ENCODE assay signal across 8 mouse cellular contexts in genomic region chr2:32854206-32854605, GRCm38 (mm10). TPM values are rescaled to one million over a fixed set of nuclear protein-coding genes. Genes with fewer than 3 reads are reported as not detected.
DNase-seq lines count a peak whose midpoint lies in the region; ATAC-seq and TF ChIP-seq lines count a peak whose summit lies in the region.

No protein-coding gene starts in this region.

- peaks cover 11% of the 10 kb centered on the region; the same call in 1 of the 2 replicates for H3K4me1 ChIP-seq in kidney, embryonic 15.5 days
- no peaks in the 10 kb centered on the region for H3K4me1 ChIP-seq in limb, embryonic 14.5 days (ENCODE audit: control insufficient read depth, insufficient read depth, low read length)

- ATAC-seq in kidney, embryonic 15.5 days (replicated peaks; ENCODE audit: low FRiP score), result no peak; the same call in 1 of the 2 replicates
- ATAC-seq in limb, embryonic 14.5 days (ENCODE audit: low FRiP score, low read depth), result peak; percentile 72

- H3K27ac ChIP-seq in kidney, embryonic 15.5 days, result no peak overlapping the region
- H3K27ac ChIP-seq in limb, embryonic 14.5 days (replicated peaks; ENCODE audit: low read depth, low read length), result no peak overlapping the region

- no peak overlapping the region for H3K4me2 ChIP-seq in kidney, embryonic 15.5 days
- no peak overlapping the region for H3K4me2 ChIP-seq in limb, embryonic 14.5 days (replicated peaks; ENCODE audit: low read depth, low read length, severe bottlenecking)

- H3K27me3 ChIP-seq in kidney, embryonic 15.5 days, result peaks cover 15% of the 10 kb centered on the region
- H3K27me3 ChIP-seq in limb, embryonic 14.5 days (ENCODE audit: control insufficient read depth, insufficient read depth, low read length), result 0 out of 2 replicates have a peak, but pooled peaks cover 4% of the 10 kb centered on the region

- H3K9ac ChIP-seq in kidney, embryonic 15.5 days, result no peak overlapping the region
- H3K9ac ChIP-seq in limb, embryonic 14.5 days (ENCODE audit: low read depth, low read length, severe bottlenecking), result no peak overlapping the region

- H3K4me3 ChIP-seq in kidney, embryonic 15.5 days (replicated peaks), result no peak overlapping the region
- H3K4me3 ChIP-seq in limb, embryonic 14.5 days (replicated peaks; ENCODE audit: low read length), result no peak overlapping the region

- H3K9me3 ChIP-seq in kidney, embryonic 15.5 days (replicated peaks), result no peaks in the 10 kb centered on the region
- H3K9me3 ChIP-seq in limb, embryonic 14.5 days (ENCODE audit: control insufficient read depth, low read length), result no peaks in the 10 kb centered on the region

- H3K36me3 ChIP-seq in kidney, embryonic 15.5 days, result no peaks in the 10 kb centered on the region
- no peaks in the 10 kb centered on the region for H3K36me3 ChIP-seq in limb, embryonic 14.5 days (ENCODE audit: control insufficient read depth, insufficient read depth, low read length)

- WGBS in kidney, embryonic 15.5 days, result 2% methylated on average over 8 of the region's 8 CpGs
- WGBS in limb, embryonic 14.5 days, result 4% methylated on average over 8 of the region's 8 CpGs

- peak; percentile 81 for DNase-seq in kidney, adult 11 months
- DNase-seq in embryo, embryonic 9.5 days (ENCODE audit: extremely low spot score), result peak; percentile 82
- DNase-seq in heart, adult 18-20 months, result peak; percentile 86 to 96
- DNase-seq in kidney, adult 8-10 months, result peak; percentile 80 to 93
- DNase-seq in limb, embryonic 14.5 days (ENCODE audit: low spot score), result peak; percentile 88
- peak; percentile 57 to 73 for DNase-seq in monocyte, adult 2 months (ENCODE audit: low read depth in 1 of 2, low spot score in 2 of 2)
- DNase-seq in spleen, postnatal 36 days (ENCODE audit: low spot score in 2 of 2), result peak; percentile 82 to 85

- TF ChIP-seq POLR2A in limb, embryonic 14.5 days (IDR thresholded peaks at IDR 0.05; ENCODE audit: borderline replicate concordance, extremely low read depth, insufficient read depth, insufficient read length), result no peak

RNA-seq across cellular contexts. Expression of gene Stxbp1, which starts 7.2 kb away (rescaled TPM):
- polyA plus RNA-seq in kidney, embryonic 15.5 days (2015; fragmentation: Nextera tagmentation; extraction: Ambion mirVana), result 16.5 and 19.3 TPM in 2 replicates
- total RNA-seq in heart, adult 18-20 months (2021), result 10 to 100 TPM; 12.2 to 13.0 TPM
- polyA plus RNA-seq in limb, embryonic 14.5 days (2012; rRNA removed), result 22.2 and 22.3 TPM in 2 replicates
- polyA plus RNA-seq in limb, embryonic 14.5 days (2014; fragmentation: Nextera tagmentation; extraction: Ambion mirVana), result 15.8 and 20.8 TPM in 2 replicates

RNA-seq across cellular contexts. Expression of gene Fam129b, which starts 21.7 kb away (rescaled TPM):
- polyA plus RNA-seq in kidney, embryonic 15.5 days (2015; fragmentation: Nextera tagmentation; extraction: Ambion mirVana), result 44.5 and 47.7 TPM in 2 replicates
- 10 to 100 TPM; 20.4 to 25.0 TPM for total RNA-seq in heart, adult 18-20 months (2021)
- 73.5 and 81.0 TPM in 2 replicates for polyA plus RNA-seq in limb, embryonic 14.5 days (2012; rRNA removed)
- 45.9 and 46.2 TPM in 2 replicates for polyA plus RNA-seq in limb, embryonic 14.5 days (2014; fragmentation: Nextera tagmentation; extraction: Ambion mirVana)
